Mouse (Mus musculus): ENCODE measurements around the gene Pi16. TPM values are rescaled to one million over a fixed set of nuclear protein-coding genes. Genes with fewer than 3 reads are reported as not detected.
A peak's percentile ranks its signal among the peaks of the same experiment; 100 is the strongest.
"Not testable (repeated sequence)": the region's sequence is repeated elsewhere in the genome, so short reads cannot be mapped to it uniquely, and the experiment has no call there.

The Pi16 gene
- 1.9 and 2.6 TPM in 2 replicates for polyA plus RNA-seq (2016; fragmentation: Nextera tagmentation; extraction: Ambion mirVana)

DNA sequence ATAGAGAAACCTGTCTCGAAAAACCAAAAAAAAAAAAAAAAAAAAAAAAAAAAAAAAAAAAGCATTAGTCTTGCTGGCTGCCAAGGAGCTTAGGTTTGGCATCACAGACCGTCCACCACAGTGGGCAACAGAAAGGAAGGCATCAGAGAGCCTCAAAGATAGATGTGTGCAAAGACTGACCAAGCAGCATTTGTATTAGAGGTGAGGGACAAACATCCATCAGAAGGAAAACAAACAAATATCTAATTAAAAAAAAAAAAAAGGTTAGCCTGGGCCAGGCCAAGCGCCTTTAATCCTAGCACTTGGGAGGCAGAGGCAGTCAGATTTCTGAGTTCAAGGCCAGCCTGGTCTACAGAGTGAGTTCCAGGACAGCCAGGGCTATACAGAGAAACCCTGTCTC, at the start of gene Pi16:
Gene Pi16, plus strand, starts transcription at position 301 of the 400 bp plus-strand sequence.
- H3K4me3 ChIP-seq; DNase-seq (ENCODE audit: low spot score); H3K36me3 ChIP-seq; H3K9me3 ChIP-seq: not testable (repeated sequence)
- 85% methylated on average over 3 of the region's 3 CpGs for WGBS
- peak within 1 kb of the TSS; percentile 72 for H3K27ac ChIP-seq
- H3K4me1 ChIP-seq, result peaks cover 46% of the 10 kb centered on the region
- H3K27me3 ChIP-seq (ENCODE audit: insufficient read depth, poor library complexity, severe bottlenecking), result peaks cover 35% of the 10 kb centered on the region

DNA sequence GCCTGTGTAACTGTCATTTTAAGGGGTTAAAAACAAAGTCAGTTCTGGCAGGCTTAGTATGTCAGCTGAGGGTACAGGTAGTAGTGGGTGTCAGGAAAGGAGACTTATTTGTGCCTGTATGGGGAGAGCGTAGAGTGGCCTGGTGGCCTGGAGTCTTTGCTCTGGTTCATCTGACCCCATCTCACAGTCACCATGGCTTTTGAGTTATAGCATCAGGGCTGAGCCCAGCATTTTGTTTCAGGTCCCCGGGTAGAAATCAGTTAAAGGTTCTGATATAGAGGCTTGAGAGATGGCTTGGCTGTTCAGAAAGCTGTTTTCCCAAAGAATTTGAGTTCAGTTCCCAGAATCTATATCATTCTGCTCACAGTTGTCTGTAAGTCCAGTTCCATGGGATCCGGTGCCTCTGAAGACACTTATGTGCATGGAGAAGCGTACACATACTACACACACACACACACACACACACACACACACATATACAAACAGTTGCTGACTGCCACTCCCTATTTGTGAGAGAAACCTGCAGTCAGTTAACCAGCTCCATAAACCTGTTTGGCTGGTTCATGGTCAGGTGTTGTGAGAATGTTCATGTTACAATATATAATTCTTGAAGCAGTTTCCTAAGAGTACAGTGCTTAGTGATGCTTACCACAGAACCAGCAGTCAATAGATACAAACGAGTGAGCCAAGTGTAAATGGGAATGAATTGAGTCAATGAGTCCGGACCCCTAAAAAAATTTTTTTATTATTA, 49.4 kb upstream of the Pi16 start:
- 58% methylated on average over 6 of the region's 6 CpGs for whole genome bisulfite sequencing
- no peak for DNase-seq (ENCODE audit: low spot score)
- H3K36me3 ChIP-seq, result no peaks in the 10 kb centered on the region
- H3K9me3 ChIP-seq, result no peaks in the 10 kb centered on the region
- peak overlapping the region; percentile 85 for H3K4me3 ChIP-seq
- peaks cover 19% of the 10 kb centered on the region for H3K4me1 ChIP-seq
- H3K27ac ChIP-seq, result peak overlapping the region; percentile 96
- no peaks in the 10 kb centered on the region for H3K27me3 ChIP-seq (ENCODE audit: insufficient read depth, poor library complexity, severe bottlenecking)

DNA sequence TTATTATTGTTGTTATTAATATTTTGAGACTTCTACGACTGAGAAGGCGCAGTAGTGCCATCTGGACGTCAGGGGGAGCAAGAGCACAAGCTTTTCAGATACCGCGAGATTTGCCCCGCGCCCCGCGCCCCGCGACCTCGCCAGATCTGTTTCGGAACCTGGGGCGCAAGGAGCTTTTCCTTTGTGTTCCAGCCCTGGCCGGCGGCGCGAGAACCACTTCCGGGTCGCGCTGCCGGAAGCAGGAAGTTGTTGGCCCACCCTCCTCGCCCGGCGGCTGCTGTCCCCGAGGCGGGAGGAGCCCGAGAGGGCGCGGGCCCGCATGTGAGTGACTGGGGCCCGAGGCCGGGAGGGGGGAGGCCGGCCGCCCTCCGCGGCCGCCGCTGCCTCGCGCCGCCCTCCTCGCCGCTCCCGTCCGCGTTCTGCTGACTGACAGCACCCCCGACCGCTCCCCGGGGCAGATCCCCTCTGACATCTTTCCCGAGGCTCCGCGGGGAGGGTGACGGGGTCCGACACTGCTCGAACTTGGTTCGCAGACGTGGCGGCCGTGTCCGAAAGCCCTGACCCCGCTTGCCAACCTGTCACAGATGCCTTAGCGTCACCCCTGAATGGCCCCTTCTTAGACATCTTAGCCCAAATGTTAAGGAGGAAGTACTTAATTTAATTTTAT, 48.7 kb upstream of the Pi16 start, which contains the start of gene BC004004:
Gene BC004004, plus strand, starts transcription at position 107 of the 667 bp plus-strand sequence.
- Histone ChIP-seq H3K4me3 (peak within 1 kb of the TSS; percentile 85), H3K27ac (peak within 1 kb of the TSS; percentile 96), H3K4me1 (peaks cover 19% of the 10 kb centered on the region), H3K27me3 (ENCODE audit: insufficient read depth, poor library complexity, severe bottlenecking) (no peaks in the 10 kb centered on the region), H3K9me3 (no peaks in the 10 kb centered on the region), H3K36me3 (no peaks in the 10 kb centered on the region)
- peak; percentile 98 for DNase-seq (ENCODE audit: low spot score)
- under 1% methylated on average over 63 of the region's 63 CpGs for WGBS

DNA sequence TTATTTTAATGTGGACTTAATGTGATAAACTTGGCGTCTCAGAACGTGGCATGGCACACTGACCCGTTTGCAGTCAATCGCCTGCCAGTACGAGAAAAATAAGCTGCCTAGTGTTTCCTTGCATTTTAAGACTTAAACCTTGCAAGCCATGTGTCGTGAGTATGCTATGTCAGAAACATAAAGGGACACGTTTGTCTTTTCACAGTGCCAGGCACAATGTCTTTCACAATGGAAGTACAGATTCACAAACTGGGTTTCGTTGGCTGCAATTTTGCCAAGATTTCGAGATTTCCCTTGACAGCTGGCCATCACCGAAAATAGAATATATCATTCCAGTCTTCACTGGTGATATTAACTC, 48.2 kb upstream of the Pi16 start:
- Histone ChIP-seq H3K27me3 (ENCODE audit: insufficient read depth, poor library complexity, severe bottlenecking) (no peaks in the 10 kb centered on the region), H3K9me3 (no peaks in the 10 kb centered on the region), H3K27ac (peak overlapping the region; percentile 96), H3K4me3 (peak overlapping the region; percentile 85), H3K4me1 (peaks cover 20% of the 10 kb centered on the region), H3K36me3 (no peaks in the 10 kb centered on the region)
- WGBS, result 22% methylated on average over 10 of the region's 10 CpGs
- no peak for DNase-seq (ENCODE audit: low spot score)

DNA sequence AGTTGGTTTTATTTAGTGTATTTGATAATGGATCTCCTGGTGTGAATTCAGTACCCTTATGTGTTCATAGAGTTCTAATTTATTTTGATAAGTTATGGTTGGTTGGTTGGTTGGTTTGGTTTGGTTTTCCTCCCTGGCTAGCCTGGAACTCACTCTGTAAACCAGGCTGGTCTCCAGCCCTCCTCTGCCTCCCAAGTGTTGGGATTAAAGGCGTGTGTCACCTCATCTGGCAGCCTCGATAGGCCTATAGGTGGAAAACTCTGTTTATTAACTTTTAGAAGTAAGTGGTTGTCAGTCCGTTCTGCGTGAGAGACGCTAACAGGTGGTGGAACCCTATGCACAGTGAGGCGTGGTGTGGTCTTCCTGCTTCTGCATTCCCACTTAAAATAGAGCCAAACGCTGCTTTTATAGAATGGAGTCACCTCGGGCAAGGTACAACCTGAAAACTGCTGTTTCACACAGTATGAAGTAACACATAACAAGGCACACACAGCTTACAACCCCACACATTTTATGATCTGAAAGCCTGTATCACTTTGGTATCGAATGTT, 47.3 kb upstream of the Pi16 start:
- no peak overlapping the region for H3K4me3 ChIP-seq
- no peaks in the 10 kb centered on the region for H3K9me3 ChIP-seq
- peaks cover 16% of the 10 kb centered on the region for H3K4me1 ChIP-seq
- WGBS, result 89% methylated on average over 9 of the region's 9 CpGs
- no peak for DNase-seq (ENCODE audit: low spot score)
- no peak overlapping the region for H3K27ac ChIP-seq
- H3K36me3 ChIP-seq, result no peaks in the 10 kb centered on the region
- no peaks in the 10 kb centered on the region for H3K27me3 ChIP-seq (ENCODE audit: insufficient read depth, poor library complexity, severe bottlenecking)

DNA sequence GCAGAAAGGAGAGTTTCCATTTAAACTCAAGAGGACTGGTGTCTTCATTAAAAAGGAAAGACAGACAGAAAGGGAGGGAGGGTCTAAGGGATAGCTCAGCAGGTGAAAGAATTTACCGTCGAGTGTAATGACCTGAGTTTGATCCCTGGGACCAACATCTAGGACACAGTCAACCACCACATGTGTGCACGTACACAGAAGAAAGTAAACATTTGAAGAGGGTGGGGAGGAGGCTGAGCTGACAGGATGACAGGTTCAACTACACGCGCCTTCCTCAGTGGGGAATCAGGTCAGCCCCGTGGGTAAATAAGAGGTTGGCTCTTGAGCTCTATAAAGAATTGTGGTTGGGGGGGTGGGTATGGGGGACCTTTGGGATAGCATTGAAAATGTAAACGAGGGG, 44.3 kb upstream of the Pi16 start:
- H3K27ac ChIP-seq, result no peak overlapping the region
- H3K4me3 ChIP-seq, result no peak overlapping the region
- no peaks in the 10 kb centered on the region for H3K9me3 ChIP-seq
- H3K27me3 ChIP-seq (ENCODE audit: insufficient read depth, poor library complexity, severe bottlenecking), result no peaks in the 10 kb centered on the region
- H3K36me3 ChIP-seq, result 0 out of 2 replicates have a peak, but pooled peaks cover 2% of the 10 kb centered on the region
- 81% methylated on average over 7 of the region's 7 CpGs for WGBS
- peaks cover 16% of the 10 kb centered on the region for H3K4me1 ChIP-seq
- no peak for DNase-seq (ENCODE audit: low spot score)

DNA sequence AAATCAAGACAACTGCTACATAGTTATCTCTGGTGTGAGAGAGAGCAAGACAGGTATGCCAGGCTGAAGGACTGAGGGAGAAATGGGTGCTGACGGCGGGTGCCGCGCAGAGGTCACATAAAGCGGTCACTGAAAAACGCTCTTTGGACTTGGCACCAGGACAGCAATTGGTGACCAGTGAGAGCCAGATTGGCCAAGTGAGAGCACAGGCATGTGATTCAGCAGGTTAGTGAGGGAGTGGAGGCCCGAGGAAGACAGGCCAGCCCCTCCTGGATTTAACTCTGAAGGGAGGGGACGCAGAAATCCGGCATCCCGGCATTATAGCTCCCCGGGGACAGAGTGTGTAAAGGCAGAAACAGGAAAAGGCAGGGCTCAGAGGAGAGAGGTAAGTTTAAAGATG, 43.6 kb upstream of the Pi16 start:
- Histone ChIP-seq H3K27ac (no peak overlapping the region; the same call in 1 of the 2 replicates), H3K4me3 (no peak overlapping the region), H3K9me3 (no peaks in the 10 kb centered on the region), H3K36me3 (0 out of 2 replicates have a peak, but pooled peaks cover 2% of the 10 kb centered on the region), H3K27me3 (ENCODE audit: insufficient read depth, poor library complexity, severe bottlenecking) (no peaks in the 10 kb centered on the region), H3K4me1 (peaks cover 16% of the 10 kb centered on the region)
- WGBS, result 80% methylated on average over 11 of the region's 11 CpGs
- no peak for DNase-seq (ENCODE audit: low spot score)

DNA sequence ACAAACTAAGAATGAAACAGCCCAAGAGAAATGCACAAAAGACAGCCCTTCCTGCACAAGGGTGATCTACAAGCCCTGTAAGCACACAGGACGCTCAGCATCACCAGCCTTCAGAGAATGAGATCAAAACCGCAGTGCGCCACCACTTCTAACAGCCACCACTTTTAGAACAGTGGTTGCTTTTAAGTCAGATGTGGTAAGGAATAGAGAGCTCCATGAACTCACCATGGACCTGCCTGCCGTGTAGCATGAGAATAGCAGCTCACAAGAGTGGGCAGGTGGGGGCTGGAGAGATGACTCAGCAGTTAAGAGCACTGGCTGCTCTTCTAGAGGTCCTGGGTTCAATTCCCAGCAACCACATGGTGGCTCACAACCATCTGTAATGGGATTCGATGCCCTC, 37.1 kb upstream of the Pi16 start:
- 93% methylated on average over 5 of the region's 5 CpGs for WGBS
- Histone ChIP-seq H3K27ac (no peak overlapping the region), H3K9me3 (peaks cover under 1% of the 10 kb centered on the region; the same call in 1 of the 2 replicates), H3K4me3 (no peak overlapping the region), H3K4me1 (0 out of 2 replicates have a peak, but pooled peaks cover 3% of the 10 kb centered on the region), H3K36me3 (peaks cover 41% of the 10 kb centered on the region), H3K27me3 (ENCODE audit: insufficient read depth, poor library complexity, severe bottlenecking) (no peaks in the 10 kb centered on the region)
- DNase-seq (ENCODE audit: low spot score), result no peak

DNA sequence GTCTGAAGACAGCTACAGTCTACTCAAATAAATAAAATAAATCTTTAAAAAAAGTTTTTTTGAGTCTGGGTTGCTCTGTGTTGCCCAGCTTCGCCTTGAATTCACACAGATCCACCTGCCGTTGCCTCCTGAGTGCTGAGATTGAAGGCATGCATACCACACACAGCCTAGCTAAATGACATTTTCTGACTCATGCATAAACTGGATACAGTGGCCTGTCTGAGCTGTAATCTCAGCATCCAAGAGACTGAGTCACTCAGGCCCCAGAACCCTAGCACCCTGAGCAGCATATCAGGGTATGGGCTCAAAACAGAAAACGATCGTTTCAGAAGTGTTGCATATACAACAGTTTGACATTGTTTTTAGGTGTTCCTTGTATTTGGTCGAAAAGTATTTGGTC, 35.9 kb upstream of the Pi16 start:
- Histone ChIP-seq H3K36me3 (peaks cover 48% of the 10 kb centered on the region), H3K9me3 (peaks cover 4% of the 10 kb centered on the region; the same call in 1 of the 2 replicates), H3K27me3 (ENCODE audit: insufficient read depth, poor library complexity, severe bottlenecking) (no peaks in the 10 kb centered on the region), H3K27ac (no peak overlapping the region), H3K4me3 (no peak overlapping the region), H3K4me1 (0 out of 2 replicates have a peak, but pooled peaks cover 3% of the 10 kb centered on the region)
- no peak for DNase-seq (ENCODE audit: low spot score)
- WGBS, result 82% methylated on average over 5 of the region's 5 CpGs

DNA sequence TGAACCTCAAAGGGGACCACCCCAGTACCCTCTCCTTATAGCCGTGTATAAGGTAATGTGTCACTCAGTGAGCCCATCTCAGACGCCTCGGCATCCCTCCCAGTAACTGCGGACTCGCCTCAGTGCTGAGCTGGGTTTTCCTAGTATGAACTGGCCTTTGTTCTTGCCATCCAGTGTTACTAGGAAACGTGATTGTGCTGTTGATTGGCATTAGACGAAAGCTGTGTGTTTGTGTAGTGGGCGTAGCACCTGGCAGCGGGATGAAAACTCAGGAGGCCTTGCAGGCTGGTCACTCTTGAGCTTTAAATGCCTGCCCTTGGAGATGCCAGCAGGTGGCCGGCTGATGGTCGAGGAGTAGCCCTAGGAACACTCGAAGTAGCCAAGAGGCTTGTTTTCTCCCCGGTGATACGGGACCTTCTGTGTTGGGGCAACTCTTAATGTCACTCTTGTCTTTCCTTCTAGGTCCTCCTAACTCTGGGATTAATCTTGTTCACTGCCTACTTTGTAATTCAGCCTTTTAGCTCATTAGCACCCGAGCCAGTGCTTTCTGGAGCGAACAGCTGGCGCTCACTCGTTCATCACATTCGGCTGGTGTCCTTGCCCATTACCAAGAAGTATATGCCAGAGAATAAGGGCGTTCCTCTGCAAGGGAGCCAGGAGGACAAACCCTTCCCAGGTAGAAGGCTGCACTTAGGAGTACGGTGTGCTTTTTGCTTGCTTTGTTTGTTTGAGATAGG, 35.1 kb upstream of the Pi16 start:
- Histone ChIP-seq H3K4me1 (0 out of 2 replicates have a peak, but pooled peaks cover 3% of the 10 kb centered on the region), H3K4me3 (no peak overlapping the region), H3K9me3 (peaks cover 4% of the 10 kb centered on the region; the same call in 1 of the 2 replicates), H3K27ac (no peak overlapping the region), H3K27me3 (ENCODE audit: insufficient read depth, poor library complexity, severe bottlenecking) (no peaks in the 10 kb centered on the region), H3K36me3 (peaks cover 50% of the 10 kb centered on the region)
- no peak for DNase-seq (ENCODE audit: low spot score)
- WGBS, result 77% methylated on average over 21 of the region's 21 CpGs

DNA sequence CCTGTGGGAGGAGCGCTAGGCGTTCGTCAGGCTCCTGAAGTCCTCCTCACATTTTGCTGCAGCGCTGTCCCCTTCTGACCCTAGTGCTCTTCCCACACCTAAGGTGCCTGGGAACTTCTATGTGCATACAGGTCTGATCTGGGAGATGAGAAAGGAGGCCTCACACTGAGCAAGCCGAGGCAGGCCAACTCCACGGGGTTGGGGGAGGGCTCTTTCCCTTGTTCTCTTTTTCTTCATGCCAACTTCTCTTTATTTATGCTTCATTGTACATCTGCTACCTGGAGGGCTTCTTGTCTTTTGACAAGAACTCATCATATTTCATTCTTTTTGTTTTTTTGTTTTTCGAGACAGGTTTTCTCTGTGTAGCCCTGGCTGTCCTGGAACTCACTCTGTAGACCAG, 25.7 kb upstream of the Pi16 start:
- DNase-seq (ENCODE audit: low spot score), result no peak
- 84% methylated on average over 7 of the region's 7 CpGs for WGBS
- H3K4me3 ChIP-seq, result no peak overlapping the region
- no peaks in the 10 kb centered on the region; the same call in 1 of the 2 replicates for H3K27me3 ChIP-seq (ENCODE audit: insufficient read depth, poor library complexity, severe bottlenecking)
- no peaks in the 10 kb centered on the region for H3K4me1 ChIP-seq
- H3K9me3 ChIP-seq, result no peaks in the 10 kb centered on the region
- H3K36me3 ChIP-seq, result peaks cover 35% of the 10 kb centered on the region
- no peak overlapping the region for H3K27ac ChIP-seq

DNA sequence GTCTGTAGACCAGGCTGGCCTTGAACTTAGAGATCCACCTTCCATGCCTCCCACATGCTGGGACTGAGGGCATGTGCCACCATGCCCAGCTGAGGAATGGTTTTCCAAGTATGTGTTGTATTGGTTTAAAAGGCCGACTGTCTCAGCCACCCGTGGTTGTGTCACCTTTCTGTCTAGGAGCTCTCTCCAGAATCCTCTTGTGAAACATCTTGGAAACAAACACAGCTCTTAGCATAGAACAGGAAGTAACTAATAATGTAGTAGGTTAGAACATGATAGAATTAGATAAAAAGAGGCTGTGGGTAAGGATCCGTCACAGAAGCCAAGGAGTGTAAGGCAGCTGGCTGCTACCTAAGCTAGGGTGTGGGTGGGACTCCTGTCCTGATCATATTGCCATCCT, 24.5 kb upstream of the Pi16 start:
- no peak for DNase-seq (ENCODE audit: low spot score)
- Histone ChIP-seq H3K27ac (no peak overlapping the region), H3K36me3 (peaks cover 47% of the 10 kb centered on the region), H3K27me3 (ENCODE audit: insufficient read depth, poor library complexity, severe bottlenecking) (no peaks in the 10 kb centered on the region; the same call in 1 of the 2 replicates), H3K4me1 (peaks cover 8% of the 10 kb centered on the region; the same call in 1 of the 2 replicates), H3K9me3 (no peaks in the 10 kb centered on the region), H3K4me3 (no peak overlapping the region)
- 74% methylated on average over 3 of the region's 3 CpGs for WGBS

All from heart, embryonic 10.5 days (tissue).